Mouse (Mus musculus) ovary, adult 10 weeks (tissue): ENCODE measurements around the gene Tnr. TPM values are rescaled to one million over a fixed set of nuclear protein-coding genes. Genes with fewer than 3 reads are reported as not detected.

Experiments
- polyA plus RNA-seq: library from polyadenylated mRNA; stranded (reverse); fragments of 350-450 nt; fragmentation: Illumina TruSeq; extraction: RNeasy Lipid Tissue Mini Kit (QIAGEN cat#74804); gene quantifications from one replicate; pipeline ENCODE4 v1.2.3, GENCODE M21; 2014

Tnr gene
- 0.20 TPM for polyA plus RNA-seq

GRCm38 (mm10) chr1:159523578-159523977 is at the start of gene Tnr:
TSS of gene Tnr (plus strand) at chr1:159523769.

